Mouse (Mus musculus) adrenal gland, adult 18-20 months (tissue): ENCODE results near the gene Fam129b. TPM values are rescaled to one million over a fixed set of nuclear protein-coding genes. Genes with fewer than 3 reads are reported as not detected.

ENCODE experiments used
- DNase-seq, 2 experiments: peaks; one replicate each; pipeline ENCODE4 v3.0.0; 2021 to 2022; ENCODE audit warnings: low spot score in 2 of 2
- total RNA-seq, 2 experiments: library from RNA; stranded (reverse); gene quantifications; 1 replicate in 1 of 2; 2 replicates in 1 of 2; pipeline ENCODE4 v1.2.3; 2021

Gene Fam129b
- total RNA-seq, 2 experiments from 2014 or later: 19.1 to 32.7 TPM

DNA sequence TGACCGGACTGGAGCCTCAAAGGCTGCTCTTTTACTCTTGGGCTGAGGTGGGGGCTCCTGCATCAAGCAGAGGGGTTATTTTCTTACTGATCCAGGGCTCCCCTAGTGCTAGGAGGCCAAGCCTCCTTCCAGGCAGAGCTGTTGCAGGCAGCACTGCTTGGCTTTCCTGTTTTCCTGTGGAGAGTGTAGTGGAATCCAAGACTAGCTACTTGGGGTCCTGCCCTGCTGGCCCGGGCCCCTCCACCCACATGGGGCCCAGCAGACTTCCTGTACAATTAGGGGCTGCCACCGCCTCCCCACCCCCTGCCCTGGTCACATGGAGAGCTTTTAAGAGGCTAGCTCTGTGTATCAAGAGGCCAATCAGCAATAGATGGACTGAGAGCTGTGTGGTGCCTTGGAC, 12.6 kb downstream of the Fam129b start:
- no peak for DNase-seq

DNA sequence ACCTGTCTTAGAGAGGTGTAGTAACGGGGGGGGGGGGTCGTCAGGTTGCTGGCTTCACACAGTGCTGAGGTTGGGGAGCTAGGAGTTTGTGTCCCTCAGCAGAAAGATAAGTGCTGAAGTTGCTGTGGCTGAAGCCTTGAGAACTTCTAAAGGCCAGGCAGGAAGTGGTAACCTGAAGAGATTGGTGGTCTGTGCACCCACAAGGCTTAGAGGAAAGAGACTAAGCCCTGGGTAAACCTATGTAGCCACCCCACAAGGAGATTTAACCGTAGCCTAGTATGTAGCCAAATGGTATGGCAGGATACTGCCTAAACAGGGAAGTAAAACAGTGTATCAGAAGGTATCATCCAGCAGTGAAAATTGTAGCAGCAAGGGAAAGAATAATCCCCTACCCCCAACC, 14.4 kb downstream of the Fam129b start:
- no peak for DNase-seq

DNA sequence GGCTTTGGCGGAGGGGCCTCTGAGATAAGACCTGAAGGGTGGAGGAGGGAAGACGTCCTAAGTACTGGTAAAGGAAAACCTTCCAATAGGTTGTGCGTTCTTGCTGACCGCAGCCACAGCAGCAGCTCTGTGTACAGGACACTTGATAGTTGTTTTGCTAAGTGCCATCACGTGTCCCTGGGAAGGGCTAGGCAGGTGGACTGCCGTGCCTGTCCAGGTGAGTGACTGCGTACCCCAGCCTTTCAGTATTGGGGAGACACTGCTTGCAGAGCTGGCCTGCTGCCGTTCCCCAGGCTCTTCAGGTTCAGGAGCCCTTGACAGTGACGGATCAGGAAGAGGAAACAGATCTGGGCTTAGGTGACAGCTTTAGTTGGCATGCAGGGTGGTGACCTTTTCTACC, 15.4 kb downstream of the Fam129b start:
- no peak for DNase-seq

DNA sequence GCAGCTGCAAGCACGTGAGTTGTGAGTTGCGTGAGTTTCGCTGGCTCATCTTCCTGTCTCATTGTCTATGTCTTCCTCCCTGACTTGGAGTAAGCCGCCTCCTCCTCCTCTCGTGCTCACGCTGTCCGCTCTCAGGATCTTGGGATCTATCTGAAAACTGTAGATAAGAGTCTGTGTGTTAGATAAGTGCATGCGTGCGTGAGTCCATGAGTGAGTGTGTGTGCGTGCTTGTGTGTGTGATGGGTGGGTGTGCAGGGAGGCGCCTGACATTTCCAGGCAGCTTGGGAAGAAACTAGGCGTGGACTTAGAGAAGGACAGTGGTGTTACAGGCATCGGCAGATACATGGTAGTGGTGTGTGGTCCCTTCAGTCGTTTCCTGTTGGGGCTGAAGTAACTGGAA, 16.6 kb downstream of the Fam129b start:
- DNase-seq: no peak

DNA sequence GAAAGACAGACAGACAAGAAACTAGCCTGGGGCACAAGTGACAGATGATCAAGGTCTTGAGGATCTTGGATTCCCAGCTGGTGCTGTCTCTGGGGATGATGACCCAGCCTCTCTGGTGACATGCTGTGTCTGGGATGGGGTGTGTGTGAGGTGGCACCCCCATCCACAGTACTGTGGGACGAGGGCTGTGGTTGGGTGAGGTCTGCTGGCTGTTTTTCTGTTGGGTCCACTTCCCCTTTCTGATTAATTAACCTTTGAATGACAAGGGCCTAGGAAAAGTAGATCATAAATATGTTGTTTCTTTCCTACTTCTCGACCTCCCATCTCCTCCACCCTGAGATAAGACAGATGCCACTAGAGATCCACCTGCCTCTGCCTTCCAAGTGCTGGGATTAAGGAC, 18.2 kb downstream of the Fam129b start:
- DNase-seq: no peak

DNA sequence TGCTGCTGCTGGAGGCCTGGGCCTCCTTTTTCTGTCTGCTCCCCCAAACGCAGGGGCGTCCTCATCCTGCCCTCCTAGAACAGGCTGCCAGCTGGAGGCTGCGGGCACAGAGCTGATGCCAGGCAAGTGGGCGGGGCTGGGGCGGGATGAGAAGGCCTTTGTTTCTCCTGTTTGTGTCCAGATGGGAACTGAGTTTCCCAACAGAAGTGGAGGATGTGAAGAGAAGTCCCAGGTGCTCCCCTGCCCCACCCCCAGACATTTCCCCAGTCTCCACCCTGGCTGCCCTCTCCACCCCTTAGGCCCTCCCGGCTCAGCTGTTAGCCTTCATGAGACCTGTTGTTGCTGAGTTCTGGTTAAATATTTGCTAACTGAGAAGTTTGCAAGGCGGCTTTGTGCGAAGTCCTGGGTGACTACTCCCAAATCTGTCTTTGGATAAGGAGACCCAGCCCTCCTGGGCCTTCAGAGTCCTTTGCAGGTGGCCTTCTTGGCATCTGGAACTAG, 19.7 kb downstream of the Fam129b start:
- DNase-seq: no peak

DNA sequence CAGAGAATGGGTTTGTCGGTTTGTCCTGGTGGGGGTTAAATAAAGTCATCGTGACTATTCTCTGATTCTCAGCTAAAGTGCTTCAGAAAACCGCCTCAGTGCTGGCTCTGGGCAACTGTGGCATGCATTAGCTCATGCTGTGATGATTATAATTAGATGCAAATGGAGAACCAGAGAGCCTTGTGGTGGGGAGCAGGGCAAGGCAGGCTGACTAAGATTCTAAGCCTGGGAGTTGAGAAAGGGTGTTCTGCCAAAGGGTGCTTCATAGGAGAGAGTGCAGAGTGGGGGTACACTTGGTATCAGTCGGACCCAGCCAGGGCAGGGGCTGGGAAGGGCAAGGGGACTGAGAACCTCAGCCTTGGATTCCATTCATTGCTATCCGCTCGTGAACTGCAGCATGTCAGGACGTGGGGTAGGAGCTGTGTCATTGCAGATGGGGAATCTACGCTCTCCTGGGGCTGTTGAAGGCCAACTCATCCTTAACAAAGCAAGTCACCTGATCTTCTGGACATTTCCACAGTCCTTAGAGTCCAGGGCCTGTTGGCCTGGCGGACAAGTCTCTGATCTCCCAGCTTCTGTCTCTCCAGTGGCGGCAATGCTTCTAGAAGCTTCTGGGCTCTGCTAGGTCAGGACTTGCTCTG, 20.7 kb downstream of the Fam129b start:
- no peak for DNase-seq

DNA sequence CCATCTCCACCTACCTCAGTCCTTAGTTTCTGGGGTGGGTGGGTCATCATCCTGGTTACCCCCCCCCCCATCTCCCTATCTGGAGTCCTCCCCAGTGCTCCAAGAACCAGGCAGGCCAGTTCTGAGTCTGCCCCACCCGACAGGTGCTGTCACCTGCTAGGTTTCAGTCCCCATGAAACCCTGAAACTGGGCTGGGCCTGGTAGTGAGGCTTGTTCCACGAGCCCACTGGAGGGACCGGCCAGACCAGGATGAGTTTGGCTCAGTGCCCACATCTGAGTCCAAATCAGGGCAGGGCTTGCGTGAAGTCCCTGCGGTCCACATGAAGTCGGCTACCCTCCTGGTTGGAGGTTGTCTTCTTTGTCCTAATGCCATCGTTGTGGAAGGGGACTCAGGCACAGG, 23.1 kb downstream of the Fam129b start:
- DNase-seq: no peak

DNA sequence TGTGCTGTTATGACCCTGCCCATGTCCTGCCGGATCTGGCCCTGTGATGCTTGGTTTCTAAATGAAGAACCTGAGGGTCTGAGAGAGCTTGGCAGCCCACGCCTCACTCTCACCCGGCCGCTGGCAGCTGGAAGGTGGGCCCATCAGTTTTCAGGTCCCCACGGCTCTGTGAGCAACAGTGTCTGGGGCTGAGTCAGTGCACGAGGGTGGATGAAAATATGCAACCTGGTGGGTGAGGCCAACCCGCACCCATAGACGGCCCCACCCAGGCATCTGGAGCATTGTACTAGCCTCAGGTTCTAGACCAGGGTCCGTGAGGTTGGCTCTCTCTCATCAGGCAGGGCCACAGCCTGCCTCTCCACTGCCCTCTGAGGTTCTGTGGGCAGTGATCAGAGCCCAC, 26.2 kb downstream of the Fam129b start:
- no peak for DNase-seq

DNA sequence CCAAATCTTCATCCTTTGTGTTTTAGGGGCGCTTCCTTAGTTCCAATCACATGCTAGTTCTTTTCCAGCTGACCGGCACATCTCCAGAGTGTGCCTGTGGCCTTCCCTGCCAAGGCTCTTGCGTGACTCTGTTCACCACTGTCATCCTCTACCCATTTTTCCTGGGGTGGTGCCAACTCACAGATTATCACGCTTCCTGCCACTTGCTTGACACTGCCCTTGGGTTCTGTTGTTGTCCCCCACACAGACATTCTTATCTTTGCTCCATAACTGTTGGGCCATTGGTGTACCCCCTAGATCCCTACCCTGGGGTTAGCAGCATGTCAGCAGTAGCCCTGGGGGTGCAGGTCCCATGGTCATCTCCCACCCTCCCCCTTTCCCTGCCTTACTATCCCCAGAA, 27.6 kb downstream of the Fam129b start:
- DNase-seq: no peak

DNA sequence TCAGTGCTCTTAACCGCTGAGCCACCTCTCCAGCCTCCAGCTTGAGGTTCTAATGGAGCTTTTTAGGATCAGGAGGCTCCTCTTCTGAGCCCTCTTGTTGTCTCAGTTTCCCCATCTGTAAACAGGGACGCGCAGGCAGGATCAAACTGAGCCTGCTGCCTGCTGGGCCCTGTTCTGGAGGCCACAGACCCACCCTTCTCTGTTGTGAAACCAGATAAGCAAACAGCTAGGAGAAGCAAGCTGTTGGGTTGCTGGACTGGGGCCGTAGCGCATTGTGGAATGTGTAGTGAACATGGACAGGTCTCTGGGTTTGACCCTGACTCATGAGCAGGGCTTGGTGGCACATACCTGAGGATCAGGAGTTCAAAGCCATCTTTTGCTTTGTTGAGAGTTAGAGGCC, 28.7 kb downstream of the Fam129b start:
- no peak for DNase-seq

DNA sequence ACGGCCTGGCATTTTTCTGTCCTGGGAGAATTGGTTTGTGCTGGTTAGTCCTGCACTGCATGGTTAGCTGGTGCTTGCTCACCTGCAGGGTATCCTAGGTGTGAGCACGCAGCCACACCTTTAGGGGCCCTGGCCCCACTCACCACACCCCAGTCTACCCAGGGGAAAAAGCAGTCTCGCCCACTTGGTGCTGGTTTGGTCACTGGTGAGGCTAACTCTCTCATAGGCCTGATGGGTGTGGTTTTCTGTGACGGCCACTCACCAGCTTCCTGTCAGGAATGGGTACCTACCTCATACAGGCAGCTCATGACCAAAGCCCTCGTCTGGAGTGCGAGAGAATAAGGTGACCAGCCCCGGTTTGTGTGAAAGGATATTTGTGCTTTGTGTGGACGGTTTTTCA, 29.4 kb downstream of the Fam129b start:
- DNase-seq: no peak

DNA sequence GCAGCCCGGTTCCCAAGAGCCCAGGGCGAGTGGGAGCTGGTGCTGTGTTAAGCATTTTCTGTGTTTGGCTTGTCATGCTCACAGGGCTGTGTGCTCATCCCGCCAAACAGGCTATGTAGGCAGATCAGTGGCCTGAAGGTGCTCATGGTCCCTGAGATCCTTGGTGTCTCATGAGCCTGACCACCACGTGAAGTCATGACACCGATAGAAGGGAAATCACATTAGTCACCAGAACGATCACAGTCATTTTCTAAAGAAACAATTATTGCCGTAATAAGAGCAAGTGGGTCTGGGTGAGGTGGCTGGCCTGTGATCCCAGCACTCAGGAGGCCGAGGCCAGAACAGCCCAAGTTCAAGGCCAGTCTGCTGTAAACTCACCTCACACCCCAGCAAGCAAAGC, 31.5 kb downstream of the Fam129b start:
- no peak for DNase-seq

DNA sequence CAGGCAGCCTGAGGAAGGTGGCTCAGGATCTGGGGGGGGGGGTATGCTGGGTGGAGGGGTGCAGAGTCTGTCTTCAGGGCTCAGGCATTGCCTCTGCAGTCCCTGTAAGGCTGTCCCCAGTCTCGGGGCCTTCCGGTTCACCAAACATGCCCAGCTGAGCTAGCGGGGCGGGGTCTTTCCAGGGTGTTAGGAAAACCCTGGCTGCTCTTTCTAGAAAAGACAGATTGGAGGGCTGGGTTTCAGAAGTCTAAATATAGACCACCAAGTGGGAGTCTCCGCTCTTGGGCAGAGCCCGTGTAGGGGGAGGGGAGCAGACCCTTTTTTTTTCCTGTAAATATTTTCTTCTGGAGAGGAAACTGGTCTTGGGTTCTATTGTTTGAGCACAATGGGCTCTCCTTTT, 32.4 kb downstream of the Fam129b start:
- no peak for DNase-seq

DNA sequence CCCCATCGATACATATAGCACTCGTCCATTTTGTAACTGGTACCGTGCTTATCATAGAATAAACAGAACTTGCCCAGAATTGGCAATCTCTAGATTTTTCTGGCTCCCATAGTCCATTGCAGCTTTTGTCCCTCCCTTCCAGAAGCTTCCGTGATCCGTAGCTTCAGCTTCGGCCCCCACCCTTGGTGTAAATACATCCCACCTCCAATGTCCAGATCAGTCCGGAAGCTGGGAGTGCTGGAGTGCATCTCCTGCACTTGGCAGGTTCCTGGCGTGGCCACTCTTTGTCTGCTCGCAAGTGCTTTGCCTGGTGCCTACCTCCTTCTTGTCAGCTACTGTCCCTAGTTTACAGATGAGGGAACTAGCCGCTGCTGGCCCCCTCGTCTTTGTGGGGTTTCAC, 32.9 kb downstream of the Fam129b start:
- no peak for DNase-seq

DNA sequence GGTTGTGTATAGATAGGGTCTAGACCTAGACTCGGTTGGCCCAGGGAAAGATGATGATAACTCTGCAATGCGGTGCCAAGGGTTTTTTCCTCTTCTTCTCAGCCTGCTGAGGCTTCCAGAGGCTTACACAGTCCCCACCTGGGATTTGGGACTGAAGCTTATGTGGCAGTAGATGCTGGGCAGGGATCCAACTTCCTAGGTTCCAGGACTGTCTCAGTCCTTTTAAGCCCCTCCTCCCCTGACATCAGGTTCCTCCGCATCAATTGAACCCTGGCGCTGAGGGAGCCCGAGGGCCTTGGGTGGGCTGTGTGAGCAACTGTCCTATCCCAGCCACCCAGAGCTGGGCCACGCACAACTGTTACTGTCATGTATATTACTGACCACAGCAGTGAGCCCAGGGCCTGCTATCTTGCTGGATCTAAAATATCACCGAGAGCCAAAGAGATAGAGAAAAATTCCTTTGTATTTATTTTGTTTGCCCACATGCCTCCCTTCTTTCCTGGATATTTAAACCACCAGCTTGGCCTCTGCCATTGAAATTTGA, 35.8 kb downstream of the Fam129b start:
- no peak for DNase-seq

DNA sequence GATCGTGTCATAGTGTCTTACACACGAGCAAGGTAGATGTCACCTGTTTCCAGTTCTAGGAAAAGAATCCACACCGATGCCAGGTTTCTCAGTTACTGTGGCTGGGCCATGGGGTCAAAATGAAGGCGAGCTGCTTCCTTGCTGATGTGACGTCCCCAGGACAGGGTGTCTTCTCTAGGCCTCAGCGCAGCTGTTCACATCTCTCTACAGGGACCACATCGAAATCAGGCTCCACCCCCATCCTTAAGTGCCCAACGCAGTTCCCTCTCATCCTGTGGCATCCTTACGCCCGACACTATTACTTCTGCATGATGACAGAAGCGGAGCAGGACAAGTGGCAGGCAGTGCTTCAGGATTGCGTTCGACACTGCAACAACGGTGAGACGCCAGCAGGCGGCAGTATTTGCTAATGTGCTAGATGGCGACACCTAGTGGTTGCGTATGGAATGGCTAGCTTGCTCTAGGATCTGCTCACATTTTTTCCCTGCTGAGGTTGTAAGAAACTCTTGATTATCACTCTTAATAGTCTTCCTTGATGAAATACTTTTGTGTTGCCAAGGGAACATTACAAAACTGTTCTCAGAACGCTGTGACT, 36.4 kb downstream of the Fam129b start:
- DNase-seq: peak; percentile 83 to 85

DNA sequence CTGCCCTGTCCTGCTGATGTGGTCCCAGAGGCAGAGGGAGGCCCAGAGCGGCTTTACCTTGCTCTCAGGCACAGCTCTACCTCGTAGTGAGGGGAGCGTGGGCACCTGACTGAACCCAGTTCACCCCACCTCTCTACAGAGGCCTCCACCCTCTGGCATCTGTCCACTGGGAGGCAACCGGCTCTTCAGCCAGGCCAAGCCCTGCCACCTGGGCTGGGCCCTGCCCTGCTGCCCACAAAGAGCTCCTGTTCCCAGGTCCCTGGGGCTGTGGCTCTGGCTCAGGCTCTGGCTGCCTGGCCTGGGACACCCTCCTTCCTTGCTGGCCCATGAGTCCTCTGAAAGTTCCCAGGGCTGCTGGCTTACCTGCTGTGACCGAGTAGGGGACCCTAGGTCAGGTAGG, 38.4 kb downstream of the Fam129b start:
- DNase-seq: no peak

DNA sequence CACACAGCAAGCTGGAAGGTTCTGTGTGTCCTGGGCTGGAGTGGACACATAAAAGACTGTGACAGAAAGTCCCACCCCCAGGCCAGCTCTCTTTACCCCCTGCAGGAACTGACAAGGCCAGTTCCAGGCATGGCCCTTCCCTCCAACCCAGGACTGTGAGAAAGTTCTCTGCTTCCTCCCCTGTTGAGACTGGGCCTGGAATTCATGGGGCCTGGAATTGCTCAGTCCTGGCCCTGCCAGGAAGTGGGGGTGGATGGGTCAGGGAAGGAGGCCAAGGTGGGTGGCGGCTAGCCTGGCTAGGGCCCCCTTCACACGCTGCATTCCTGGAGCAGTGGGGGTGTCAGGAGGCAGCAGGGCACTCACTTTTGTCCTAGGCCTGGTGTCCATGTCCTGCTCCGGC, 39.0 kb downstream of the Fam129b start:
- peak in 1 of 2 experiments; percentile 55 for DNase-seq

DNA sequence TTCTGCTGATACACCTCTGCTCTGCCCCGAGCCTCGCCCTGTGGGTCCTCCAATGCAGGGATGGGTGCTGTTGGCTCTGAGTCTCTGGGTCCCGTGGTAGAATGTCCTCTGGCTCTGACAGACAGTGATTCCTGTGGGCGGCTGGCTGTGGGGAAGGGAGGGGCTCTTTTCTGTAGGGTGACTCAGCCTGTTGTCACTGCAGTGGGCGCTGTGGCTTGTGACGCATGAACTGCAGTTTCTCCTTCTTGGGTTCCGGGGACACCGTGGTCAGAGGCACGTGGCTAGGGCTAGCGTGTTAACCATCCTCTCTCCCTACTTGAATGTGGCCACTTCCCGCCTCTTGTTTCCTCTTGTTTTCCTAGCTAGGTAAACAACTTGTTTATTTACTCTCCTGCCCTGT, 41.6 kb downstream of the Fam129b start:
- peak; percentile 51 to 56 for DNase-seq

DNA sequence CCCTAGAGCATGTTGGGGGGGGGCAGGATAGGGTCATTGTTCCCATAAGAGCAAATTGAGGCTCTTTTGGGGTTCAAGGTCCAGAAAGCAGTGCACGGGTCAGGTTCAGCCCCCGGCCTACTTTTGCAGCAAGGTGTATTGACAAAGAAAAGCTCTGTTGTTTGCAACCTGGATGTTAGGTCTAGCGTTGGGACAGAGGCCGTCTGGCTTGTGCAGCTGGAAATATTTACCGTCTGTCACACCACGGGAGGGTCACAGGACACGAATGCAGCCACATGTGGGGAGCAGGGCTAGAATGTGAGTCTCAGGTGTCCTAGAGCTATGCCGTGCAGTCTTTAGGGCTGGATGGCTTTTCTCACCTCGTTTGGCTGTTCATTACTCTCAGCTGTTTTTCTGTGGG, 42.5 kb downstream of the Fam129b start:
- no peak for DNase-seq

DNA sequence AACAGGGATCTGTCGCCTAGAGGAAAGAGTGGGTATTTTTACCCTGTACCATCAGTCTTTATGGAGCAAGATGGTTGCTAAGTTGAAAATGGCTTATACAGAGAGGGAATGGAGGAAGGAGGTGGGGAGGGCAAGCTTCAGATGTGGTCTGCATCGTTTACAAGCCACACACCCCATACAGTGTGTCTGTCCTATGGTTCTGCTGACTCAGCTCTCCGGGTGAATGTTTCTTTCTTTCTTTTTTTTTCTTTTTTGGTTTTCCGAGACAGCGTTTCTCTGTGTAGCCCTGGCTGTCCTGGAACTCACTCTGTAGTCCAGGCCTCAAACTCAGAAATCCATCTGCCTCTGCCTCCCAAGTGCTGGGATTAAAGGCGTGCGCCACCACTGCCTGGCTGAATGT, 45.3 kb downstream of the Fam129b start:
- DNase-seq: no peak

DNA sequence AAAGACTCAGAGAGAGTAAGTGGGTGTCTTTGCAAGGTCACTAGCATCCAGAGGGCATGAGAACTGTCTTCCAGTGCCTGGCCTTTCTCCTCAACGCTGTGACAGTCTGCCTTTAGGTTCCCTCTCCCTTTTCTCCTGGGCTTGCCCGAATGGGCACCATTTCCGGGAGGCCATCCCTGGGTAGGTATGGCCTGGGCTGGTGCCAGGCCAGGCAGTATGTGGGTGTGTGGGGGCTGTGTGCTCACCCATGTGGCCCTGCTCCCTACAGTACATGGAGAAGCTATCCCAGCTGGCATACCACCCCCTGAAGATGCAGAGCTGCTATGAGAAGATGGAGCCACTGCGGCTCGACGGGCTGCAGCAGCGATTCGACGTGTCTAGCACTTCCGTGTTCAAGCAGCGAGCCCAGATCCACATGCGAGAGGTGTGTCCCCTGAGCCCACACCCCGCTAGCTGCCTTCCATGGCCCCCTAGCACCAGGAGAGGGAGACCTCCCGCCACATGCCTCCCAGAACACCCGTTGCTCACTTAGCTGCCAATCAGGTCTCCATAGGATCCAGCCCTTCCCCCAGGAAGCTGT, 46.0 kb downstream of the Fam129b start:
- no peak for DNase-seq
